Mouse (Mus musculus) midbrain, embryonic 14.5 days (tissue): ENCODE results near the gene Cd300ld. TPM values are rescaled to one million over a fixed set of nuclear protein-coding genes. Genes with fewer than 3 reads are reported as not detected.
"Not testable (repeated sequence)": the region's sequence is repeated elsewhere in the genome, so short reads cannot be mapped to it uniquely, and the experiment has no call there.

ENCODE experiments used
- ATAC-seq: fragments of 200-750 bp; cut with Nextera tagmentation; 2 replicates; pipeline ENCODE4 v1.8.0; 2017; ENCODE audit warnings: moderate number of reproducible peaks, moderate library complexity; ENCODE audit not compliant: low FRiP score, low TSS enrichment
- DNase-seq: peaks from one replicate; pipeline ENCODE4 v3.0.0-alpha.2; 2015
- H3K27ac ChIP-seq: fragments of 300-500 bp; sonication (generic); replicated peaks from 2 replicates; pipeline ENCODE4 v1.5.1; 2014; ENCODE audit warnings: mild to moderate bottlenecking, low read depth, low read length, moderate library complexity
- H3K27me3 ChIP-seq: fragments of 300-500 bp; sonication (generic); 2 replicates; pipeline ENCODE4 v1.6.1; 2014; ENCODE audit warnings: low read length, control low read depth, mixed read lengths; ENCODE audit not compliant: control insufficient read depth, insufficient read depth
- H3K36me3 ChIP-seq: fragments of 300-500 bp; sonication (generic); 2 replicates; pipeline ENCODE4 v1.6.1; 2014; ENCODE audit warnings: low read length, control low read depth; ENCODE audit not compliant: control insufficient read depth, insufficient read depth
- H3K4me1 ChIP-seq: fragments of 300-500 bp; sonication (generic); 2 replicates; pipeline ENCODE4 v1.6.1; 2014; ENCODE audit warnings: mild to moderate bottlenecking, antibody characterized with exemption, low read length, control low read depth; ENCODE audit not compliant: control insufficient read depth, insufficient read depth
- H3K4me2 ChIP-seq: fragments of 300-500 bp; sonication (generic); 2 replicates; pipeline ENCODE4 v1.6.1; 2014; ENCODE audit warnings: mild to moderate bottlenecking, low read length, moderate library complexity
- H3K4me3 ChIP-seq: fragments of 300-500 bp; sonication (generic); replicated peaks from 2 replicates; pipeline ENCODE4 v1.5.1; 2014; ENCODE audit warnings: low read depth, low read length
- H3K9ac ChIP-seq: fragments of 300-500 bp; sonication (generic); replicated peaks from 2 replicates; pipeline ENCODE4 v1.6.1; 2014; ENCODE audit warnings: mild to moderate bottlenecking, low read length, moderate library complexity
- H3K9me3 ChIP-seq: fragments of 300-500 bp; sonication (generic); 2 replicates; pipeline ENCODE4 v1.6.1; 2016; ENCODE audit warnings: low read length, control low read depth, mixed read lengths; ENCODE audit not compliant: control insufficient read depth
- WGBS: fragments of 180-500 bp; shearing (Covaris S2); extraction: QIAGEN DNeasy Blood & Tissue Kit; methylation state at CpG from one replicate; pipeline ENCODE4 v1.1.7; 2014; 5-methylcytosine and 5-hydroxymethylcytosine counted together
- polyA plus RNA-seq: library from polyadenylated mRNA; unstranded; fragments of >200 nt; fragmentation: Nextera tagmentation; extraction: Ambion mirVana; gene quantifications from 2 replicates; pipeline ENCODE4 v1.2.1, GENCODE M21; 2014

Gene Cd300ld
- polyA plus RNA-seq, result 0.08 TPM in 1 of 2 replicates, not detected in the other

DNA sequence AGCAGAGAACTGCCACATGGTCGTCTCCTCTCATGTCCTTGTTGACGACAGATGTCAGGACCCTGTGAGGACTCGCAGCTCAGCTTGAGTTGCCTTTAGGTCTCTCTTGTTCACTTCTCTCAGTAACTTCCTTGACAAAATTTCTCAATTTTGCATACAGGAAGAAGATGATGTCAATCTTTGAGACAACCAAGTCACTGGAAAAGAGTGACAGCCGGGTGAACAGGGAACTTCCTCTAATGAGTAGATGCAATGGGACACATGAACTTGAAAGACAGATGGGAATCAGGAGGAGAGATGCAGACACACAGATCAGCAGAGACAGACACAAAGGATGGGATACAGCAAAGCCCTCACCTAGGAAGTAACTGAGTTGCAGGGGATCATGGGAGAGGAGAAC lies at the start of gene Cd300ld:
Gene Cd300ld, minus strand, starts transcription at position 130 of the 400 bp plus-strand sequence.
- H3K4me3 ChIP-seq, result no peak within 1 kb of the TSS
- WGBS, result 86% methylated on average over 4 of the region's 4 CpGs
- no peak within 1 kb of the TSS for H3K9ac ChIP-seq
- H3K27me3 ChIP-seq, result no peaks in the 10 kb centered on the region
- DNase-seq (no peak), ATAC-seq (no peak)
- no peaks in the 10 kb centered on the region for H3K9me3 ChIP-seq
- no peaks in the 10 kb centered on the region for H3K36me3 ChIP-seq
- no peak within 1 kb of the TSS for H3K4me2 ChIP-seq
- no peaks in the 10 kb centered on the region for H3K4me1 ChIP-seq
- no peak within 1 kb of the TSS for H3K27ac ChIP-seq

DNA sequence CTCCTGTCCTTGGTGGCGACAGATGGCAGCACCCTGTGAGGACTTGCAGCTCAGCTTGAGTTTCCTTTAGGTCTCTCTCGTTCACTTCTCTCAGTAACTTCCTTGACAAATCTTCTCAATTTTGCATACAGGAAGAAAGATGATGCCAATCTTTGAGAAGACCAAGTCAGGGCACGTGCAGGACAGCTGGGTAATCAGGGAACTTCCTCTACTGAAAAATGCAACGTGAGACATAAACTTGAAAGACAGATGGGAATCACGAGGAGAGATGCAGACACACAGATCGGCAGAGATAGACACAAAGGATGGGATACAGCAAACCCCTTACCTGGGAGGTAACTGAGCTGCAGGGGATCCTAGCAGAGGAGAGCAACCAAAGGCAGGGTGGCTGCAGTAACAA lies 47.9 kb upstream of the Cd300ld start, which contains the start of gene Cd300ld5:
Gene Cd300ld5, minus strand, starts transcription at position 101 of the 400 bp plus-strand sequence.
- not testable (repeated sequence) for H3K36me3 ChIP-seq, H3K9ac ChIP-seq, H3K27ac ChIP-seq, DNase-seq, H3K4me3 ChIP-seq, H3K9me3 ChIP-seq, H3K4me1 ChIP-seq, H3K27me3 ChIP-seq, ATAC-seq, H3K4me2 ChIP-seq
- no CpG with 5 or more reads among the region's 6 CpGs for WGBS

DNA sequence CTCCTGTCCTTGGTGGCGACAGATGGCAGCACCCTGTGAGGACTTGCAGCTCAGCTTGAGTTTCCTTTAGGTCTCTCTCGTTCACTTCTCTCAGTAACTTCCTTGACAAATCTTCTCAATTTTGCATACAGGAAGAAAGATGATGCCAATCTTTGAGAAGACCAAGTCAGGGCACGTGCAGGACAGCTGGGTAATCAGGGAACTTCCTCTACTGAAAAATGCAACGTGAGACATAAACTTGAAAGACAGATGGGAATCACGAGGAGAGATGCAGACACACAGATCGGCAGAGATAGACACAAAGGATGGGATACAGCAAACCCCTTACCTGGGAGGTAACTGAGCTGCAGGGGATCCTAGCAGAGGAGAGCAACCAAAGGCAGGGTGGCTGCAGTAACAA lies 37.2 kb upstream of the Cd300ld start, which contains the start of gene Cd300ld4:
Gene Cd300ld4, minus strand, starts transcription at position 101 of the 400 bp plus-strand sequence.
- not testable (repeated sequence) for H3K4me1 ChIP-seq, H3K4me2 ChIP-seq, H3K9me3 ChIP-seq, H3K9ac ChIP-seq, H3K36me3 ChIP-seq, H3K27me3 ChIP-seq, H3K27ac ChIP-seq, H3K4me3 ChIP-seq, ATAC-seq, DNase-seq
- WGBS, result no CpG with 5 or more reads among the region's 6 CpGs

DNA sequence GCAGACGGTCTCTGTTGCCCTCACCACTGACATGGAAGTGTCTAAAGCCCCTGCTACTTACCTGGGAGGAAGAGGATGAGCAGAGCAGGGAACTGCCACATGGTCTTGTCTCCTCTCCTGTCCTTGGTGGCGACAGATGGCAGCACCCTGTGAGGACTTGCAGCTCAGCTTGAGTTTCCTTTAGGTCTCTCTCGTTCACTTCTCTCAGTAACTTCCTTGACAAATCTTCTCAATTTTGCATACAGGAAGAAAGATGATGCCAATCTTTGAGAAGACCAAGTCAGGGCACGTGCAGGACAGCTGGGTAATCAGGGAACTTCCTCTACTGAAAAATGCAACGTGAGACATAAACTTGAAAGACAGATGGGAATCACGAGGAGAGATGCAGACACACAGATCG lies 26.4 kb upstream of the Cd300ld start, which contains the start of gene Cd300ld2:
Gene Cd300ld2, minus strand, starts transcription at position 101 of the 400 bp plus-strand sequence.
- ATAC-seq, H3K9ac ChIP-seq, H3K9me3 ChIP-seq, H3K4me3 ChIP-seq, DNase-seq, H3K4me1 ChIP-seq, H3K27me3 ChIP-seq, H3K36me3 ChIP-seq, H3K27ac ChIP-seq, H3K4me2 ChIP-seq: not testable (repeated sequence)
- no CpG with 5 or more reads among the region's 7 CpGs for WGBS

DNA sequence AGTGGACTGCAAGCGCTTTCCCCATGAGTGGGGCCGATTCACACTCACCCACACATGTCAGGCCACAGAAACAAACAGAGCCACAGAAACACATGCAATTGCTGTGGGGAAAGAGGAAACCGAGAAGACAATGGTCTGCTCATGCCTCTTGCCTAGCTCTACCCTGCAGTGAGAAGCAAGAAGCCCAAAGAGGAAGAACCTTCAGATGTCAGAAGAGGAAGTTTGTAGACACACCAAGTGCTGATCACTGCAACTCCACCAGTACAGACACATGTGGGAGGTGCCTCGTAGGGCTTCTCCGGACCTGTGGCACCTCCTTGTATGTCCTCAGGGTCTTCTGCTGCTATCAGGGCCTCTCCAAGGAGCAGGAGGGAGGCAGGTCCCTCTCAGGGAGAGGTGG lies 14.3 kb upstream of the Cd300ld start:
- Histone ChIP-seq H3K9ac (no peak overlapping the region), H3K36me3 (no peaks in the 10 kb centered on the region), H3K9me3 (no peaks in the 10 kb centered on the region), H3K27me3 (no peaks in the 10 kb centered on the region), H3K27ac (no peak overlapping the region), H3K4me1 (no peaks in the 10 kb centered on the region), H3K4me2 (no peak overlapping the region), H3K4me3 (no peak overlapping the region)
- no peak for ATAC-seq
- WGBS, result 87% methylated on average over 5 of the region's 5 CpGs
- no peak for DNase-seq

DNA sequence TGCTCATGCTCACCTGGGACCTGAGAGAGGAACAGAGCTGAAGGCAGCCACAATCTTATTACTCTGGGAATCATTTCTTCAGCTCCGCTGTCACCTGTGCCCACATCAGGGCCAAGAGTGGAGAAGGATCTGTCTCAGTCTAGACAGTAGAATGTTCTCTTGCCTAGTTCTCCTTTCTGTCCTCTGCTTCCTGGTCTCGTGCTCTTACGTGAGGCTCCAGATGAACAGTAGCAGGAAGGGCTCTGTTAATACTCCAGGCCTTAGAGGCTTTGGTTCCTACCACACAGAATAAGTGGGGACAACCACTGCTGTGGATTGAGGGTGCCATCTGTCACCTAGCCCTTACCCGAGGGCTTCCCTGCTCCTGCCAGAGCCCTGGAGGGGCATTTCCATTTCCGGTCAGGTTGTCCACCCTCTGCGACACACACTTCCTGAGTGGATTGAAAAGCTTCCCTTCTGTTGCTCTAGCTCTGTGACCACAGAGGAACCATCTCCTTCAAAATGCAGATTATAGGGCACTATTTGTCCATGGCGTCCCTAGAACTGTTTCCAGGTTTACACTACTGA lies 11.8 kb upstream of the Cd300ld start, which contains the start of gene Cd300c2:
Gene Cd300c2, minus strand, starts transcription at position 407 of the 567 bp plus-strand sequence.
- Histone ChIP-seq H3K27me3 (no peaks in the 10 kb centered on the region), H3K9ac (no peak within 1 kb of the TSS), H3K36me3 (no peaks in the 10 kb centered on the region), H3K4me2 (no peak within 1 kb of the TSS), H3K27ac (no peak within 1 kb of the TSS), H3K4me3 (no peak within 1 kb of the TSS), H3K9me3 (no peaks in the 10 kb centered on the region), H3K4me1 (no peaks in the 10 kb centered on the region)
- no peak for DNase-seq
- no peak for ATAC-seq
- WGBS, result 90% methylated on average over 7 of the region's 7 CpGs

DNA sequence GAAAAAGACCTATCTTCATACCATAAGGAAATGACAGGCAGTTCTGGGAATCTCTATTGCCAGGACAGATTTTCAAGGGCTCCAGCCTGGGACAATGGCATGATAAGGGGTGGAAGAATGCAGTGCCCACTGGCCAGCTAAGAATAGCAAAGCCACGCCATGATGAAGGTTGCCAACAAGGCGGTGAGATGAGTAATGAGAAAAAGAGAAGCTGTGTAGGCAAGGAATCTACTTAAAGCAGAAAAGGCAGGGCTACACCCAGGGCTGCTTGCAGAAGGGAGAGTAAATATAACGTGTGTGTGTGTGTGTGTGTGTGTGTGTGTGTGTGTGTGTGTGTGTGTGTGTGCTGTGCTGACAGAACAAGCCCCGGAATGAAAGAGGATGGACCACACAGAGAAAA lies 7.9 kb downstream of the Cd300ld start:
- no peaks in the 10 kb centered on the region for H3K36me3 ChIP-seq
- H3K9me3 ChIP-seq, result peaks cover 9% of the 10 kb centered on the region; the same call in 1 of the 2 replicates
- H3K27ac ChIP-seq, result no peak overlapping the region
- no peaks in the 10 kb centered on the region for H3K27me3 ChIP-seq
- DNase-seq (no peak), ATAC-seq (no peak)
- no peak overlapping the region for H3K4me3 ChIP-seq
- WGBS, result 88% methylated on average over 4 of the region's 4 CpGs
- no peak overlapping the region for H3K9ac ChIP-seq
- H3K4me1 ChIP-seq, result no peaks in the 10 kb centered on the region
- no peak overlapping the region for H3K4me2 ChIP-seq

DNA sequence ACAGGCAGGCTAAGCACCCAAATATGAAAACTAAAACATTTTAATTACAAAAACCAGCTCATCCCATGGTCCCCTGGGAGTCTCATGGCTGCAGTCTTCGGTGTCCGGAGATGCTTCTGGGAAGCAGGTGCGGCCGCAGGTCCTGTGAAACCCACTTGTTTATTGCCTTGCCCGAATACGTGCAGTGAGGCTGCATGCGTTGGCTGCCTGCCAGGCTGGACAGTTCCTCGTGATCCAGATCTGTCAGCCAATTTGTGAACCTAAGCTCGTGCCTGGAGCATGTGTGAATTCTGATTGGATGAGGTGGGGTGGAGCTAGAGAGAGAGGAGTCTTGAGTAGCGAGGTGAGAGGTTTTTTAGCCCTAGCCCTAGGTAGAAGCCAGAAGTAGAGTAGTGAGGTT lies 17.0 kb downstream of the Cd300ld start:
- no peak for DNase-seq
- 81% methylated on average over 10 of the region's 10 CpGs for WGBS
- no peaks in the 10 kb centered on the region for H3K27me3 ChIP-seq
- no peak for ATAC-seq
- no peaks in the 10 kb centered on the region for H3K9me3 ChIP-seq
- no peak overlapping the region for H3K4me3 ChIP-seq
- H3K27ac ChIP-seq, result no peak overlapping the region
- no peak overlapping the region for H3K4me2 ChIP-seq
- no peak overlapping the region for H3K9ac ChIP-seq
- no peaks in the 10 kb centered on the region for H3K36me3 ChIP-seq
- no peaks in the 10 kb centered on the region for H3K4me1 ChIP-seq

DNA sequence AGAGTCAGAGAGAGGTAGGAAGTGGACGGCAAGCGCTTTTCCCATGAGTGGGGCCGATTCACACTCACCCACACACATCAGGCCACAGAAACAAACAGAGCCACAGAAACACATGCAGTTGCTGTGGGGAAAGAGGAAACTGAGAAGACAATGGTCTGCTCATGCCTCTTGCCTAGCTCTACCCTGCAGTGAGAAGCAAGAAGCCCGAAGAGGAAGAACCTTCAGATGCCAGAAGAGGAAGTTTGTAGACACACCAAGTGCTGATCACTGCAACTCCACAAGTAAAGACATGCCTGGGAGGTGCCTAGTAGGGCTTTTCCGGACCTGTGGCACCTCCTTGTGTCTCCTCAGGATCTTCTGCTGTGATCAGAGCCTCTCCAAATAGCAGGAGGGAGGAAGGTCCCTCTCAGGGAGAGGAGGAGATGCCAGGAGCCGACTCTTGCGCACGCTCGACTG lies 20.9 kb downstream of the Cd300ld start, which contains the start of gene Cd300c:
Gene Cd300c, minus strand, starts transcription at position 406 of the 456 bp plus-strand sequence.
- no peaks in the 10 kb centered on the region for H3K36me3 ChIP-seq
- no peaks in the 10 kb centered on the region for H3K27me3 ChIP-seq
- H3K4me1 ChIP-seq, result no peaks in the 10 kb centered on the region
- H3K9me3 ChIP-seq, result no peaks in the 10 kb centered on the region
- WGBS, result 81% methylated on average over 9 of the region's 9 CpGs
- DNase-seq, result no peak
- H3K4me2 ChIP-seq, result no peak within 1 kb of the TSS
- ATAC-seq, result no peak
- H3K27ac ChIP-seq, result no peak within 1 kb of the TSS
- no peak within 1 kb of the TSS for H3K4me3 ChIP-seq
- no peak within 1 kb of the TSS for H3K9ac ChIP-seq
